Mouse (Mus musculus) testis, adult 2 months (tissue): ENCODE measurements around the gene Hist1h4j.

ENCODE experiments used
- CTCF ChIP-seq: fragments of 200-500 bp; IDR thresholded peaks from 2 replicates; pipeline ENCODE4 v1.5.1; 2012; ENCODE audit warnings: low read depth, mild to moderate bottlenecking, inconsistent platforms, low read length, moderate library complexity; ENCODE audit not compliant: control insufficient read depth, insufficient read depth, insufficient replicate concordance
- POLR2A ChIP-seq: fragments of 200-500 bp; IDR thresholded peaks from 2 replicates; pipeline ENCODE4 v1.6.1; 2012; ENCODE audit warnings: low read depth, mild to moderate bottlenecking, inconsistent platforms, low read length, moderate library complexity; ENCODE audit not compliant: control insufficient read depth

DNA sequence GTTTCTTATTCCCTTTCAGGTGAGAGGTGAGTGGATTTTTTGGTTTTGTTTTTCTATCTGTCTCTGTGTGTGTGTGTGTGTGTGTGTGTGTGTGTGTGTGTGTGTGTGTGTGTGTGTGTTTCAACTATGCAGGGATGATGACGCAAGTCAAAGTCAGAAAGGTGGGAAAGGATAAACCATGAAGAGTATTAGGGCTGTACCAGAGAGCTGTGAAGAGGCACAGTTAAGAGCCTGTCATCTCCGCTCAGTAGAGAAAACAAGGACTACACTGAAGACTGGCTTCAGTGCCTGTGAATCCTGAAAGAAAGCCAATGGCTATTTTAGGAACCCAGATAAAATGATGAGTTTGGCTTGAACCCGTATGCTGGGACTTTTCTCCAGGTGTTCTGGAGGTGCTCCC lies 17.0 kb downstream of the Hist1h4j start:
- no peak for TF ChIP-seq CTCF
- TF ChIP-seq POLR2A: no peak
